Mouse (Mus musculus): ENCODE measurements around the gene Col1a2. TPM values are rescaled to one million over a fixed set of nuclear protein-coding genes. Genes with fewer than 3 reads are reported as not detected.

The Col1a2 gene
- total RNA-seq (2015; ENCODE audit: low replicate concordance) (0.19 and 0.84 TPM in 2 replicates), total RNA-seq (2017; ENCODE audit: low replicate concordance) (0.51 and 0.70 TPM in 2 replicates)

DNA sequence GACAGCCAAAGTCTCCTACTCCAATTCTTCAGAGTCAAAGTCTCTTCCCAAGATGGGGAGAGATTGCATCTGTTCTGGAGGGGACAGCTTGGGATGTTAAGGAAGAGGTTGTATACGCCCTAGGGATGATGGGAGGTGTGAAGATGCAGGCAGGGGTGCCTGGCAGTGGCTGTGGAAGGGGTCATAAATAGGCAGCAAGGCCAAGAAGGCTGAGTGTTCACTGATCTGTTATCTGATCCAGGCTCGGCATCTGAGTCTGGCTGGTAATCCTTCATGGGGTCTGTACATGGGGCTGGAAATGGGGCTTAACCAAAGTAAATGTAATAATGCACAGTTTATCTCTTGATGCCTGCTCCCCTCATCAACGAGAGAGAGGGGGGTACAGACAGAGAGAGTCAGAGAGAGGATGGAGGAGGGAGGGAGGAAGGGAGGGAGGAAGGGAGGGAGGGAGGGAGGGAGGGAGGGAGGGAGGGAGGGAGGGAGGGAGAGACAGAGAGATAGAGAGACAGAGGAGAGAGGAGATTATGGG lies at the start of gene Col1a2:
Col1a2 (plus strand) TSS at position 212 of the 529 bp plus-strand sequence.
- no peak for ATAC-seq (replicated peaks; ENCODE audit: low FRiP score, poor library complexity, severe bottlenecking)

DNA sequence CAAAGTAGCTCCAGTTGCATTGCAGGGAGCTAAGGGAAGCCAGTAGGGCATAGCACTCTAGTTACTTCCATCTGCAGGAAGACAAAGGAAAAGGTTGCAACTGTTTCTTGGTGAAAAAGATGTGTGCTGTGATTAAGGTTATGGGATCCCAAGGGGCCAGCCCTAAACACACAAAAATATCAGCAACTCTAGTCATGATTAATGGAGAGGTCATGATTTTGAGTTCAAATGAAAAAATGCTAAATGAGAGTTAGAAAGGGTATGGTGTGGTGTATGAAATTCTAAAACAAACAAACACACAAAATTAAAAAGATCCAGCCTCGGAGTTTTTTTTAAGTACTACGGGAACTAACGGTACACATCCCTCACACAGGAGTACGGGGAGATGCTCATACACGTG lies 49.1 kb upstream of the Col1a2 start:
- ATAC-seq (replicated peaks; ENCODE audit: low FRiP score, poor library complexity, severe bottlenecking): no peak

DNA sequence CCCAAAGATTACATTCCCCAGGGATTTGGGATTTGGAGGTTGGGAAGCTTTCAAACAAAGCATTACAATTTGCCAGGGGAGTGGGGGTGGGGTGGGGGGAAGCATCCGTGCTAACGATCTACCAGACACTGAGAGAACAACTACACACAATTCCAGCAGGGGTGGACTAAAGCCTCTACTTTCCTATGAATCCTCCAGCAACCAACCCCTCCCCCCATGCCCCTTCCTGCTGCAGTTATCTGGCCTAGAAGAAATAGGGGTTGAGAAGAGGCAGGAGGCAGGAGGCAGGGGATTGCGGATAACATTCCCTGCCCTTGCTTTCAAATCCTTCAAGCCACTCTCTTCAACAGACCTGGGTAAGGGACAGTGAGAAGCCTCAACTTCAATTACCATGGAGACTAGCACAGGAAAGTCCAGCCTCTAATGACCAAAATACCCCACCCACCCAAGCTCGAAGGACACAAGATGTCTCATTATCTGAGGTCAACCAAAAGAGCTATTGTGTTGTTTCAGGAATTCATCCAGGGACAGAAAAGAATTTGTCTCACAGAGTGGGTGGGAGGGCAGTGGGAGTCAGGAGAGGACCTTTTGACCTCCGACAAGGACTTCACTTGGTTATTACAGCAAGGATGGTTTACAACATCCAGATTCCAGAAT lies 48.5 kb upstream of the Col1a2 start:
- ATAC-seq (replicated peaks; ENCODE audit: low FRiP score, poor library complexity, severe bottlenecking): no peak

DNA sequence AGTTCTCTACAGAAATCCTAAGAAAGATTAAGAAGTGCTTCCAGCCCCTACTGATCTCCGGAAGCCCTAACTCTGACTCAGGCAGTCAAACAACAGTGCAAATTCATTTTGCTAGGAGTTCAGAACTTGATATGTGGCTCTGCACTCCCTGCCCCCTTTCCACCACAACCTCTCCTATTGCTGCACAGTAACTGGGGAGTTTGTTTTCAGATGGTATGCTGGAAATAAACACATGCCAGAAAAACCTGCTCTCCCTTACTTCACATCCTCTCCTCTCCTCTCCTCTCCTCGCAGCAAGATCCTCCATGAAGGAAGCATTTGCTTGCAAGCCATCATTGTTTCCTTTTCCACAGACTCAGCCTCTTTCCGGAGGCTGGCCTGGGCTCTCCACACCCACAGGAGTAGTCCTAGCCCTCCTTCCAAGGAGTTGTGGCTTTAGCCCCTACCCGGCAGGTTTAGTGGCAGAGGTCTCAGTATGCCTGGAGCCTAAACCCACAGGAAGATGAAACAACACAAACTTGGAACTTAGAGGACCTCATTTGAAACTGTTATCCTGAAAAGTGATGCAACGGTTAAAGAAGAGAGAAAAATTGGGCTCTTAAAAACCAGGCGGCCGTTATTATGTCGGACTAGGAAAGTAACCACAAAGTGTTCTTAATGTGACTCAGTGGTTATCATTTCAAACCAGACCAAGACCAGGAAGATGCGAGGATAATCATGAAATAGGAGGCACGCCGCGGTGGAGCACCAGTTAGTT lies 47.7 kb upstream of the Col1a2 start:
- ATAC-seq (replicated peaks; ENCODE audit: low FRiP score, poor library complexity, severe bottlenecking): no peak

DNA sequence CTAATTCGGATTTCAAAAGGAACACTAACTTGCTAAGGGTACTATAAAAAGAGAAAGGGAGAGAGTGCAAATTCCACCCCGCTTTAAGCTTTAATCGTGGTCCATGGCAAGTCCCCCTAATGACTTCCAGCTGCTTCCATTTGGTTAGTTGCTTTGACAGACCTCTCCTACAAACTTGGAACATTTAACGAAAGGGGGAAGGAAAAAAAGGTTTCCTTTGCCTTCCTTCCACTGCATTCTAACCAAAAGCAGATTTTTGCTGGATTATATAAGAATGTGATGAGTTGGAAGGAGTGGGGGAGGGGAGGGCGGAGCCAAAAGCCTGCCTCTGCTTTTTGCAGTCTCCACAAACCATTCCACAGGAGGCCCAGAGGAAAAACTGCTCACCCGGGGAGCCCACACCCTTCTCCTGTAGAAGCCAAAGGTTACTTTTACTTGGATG lies 47.0 kb upstream of the Col1a2 start:
- ATAC-seq (replicated peaks; ENCODE audit: low FRiP score, poor library complexity, severe bottlenecking): no peak

DNA sequence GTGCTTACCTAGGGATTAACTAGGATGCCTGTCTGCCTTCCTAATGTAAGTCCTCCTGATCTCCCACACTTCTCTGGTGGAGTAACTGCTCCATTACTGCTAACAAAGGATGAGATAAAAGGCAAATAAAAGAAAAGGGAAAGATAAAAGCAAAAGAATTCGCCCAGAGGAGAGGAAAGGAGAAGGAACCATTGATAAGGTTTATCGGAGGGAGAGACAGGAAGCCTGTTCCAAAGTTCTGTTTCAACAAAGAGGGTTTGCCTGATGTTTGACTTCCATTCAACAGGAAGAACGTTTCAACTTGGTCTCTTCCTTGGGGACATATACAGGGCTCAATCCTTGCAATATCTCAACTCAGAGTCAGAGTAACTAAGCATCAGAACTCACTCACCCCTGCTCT lies 39.3 kb upstream of the Col1a2 start:
- no peak for ATAC-seq (replicated peaks; ENCODE audit: low FRiP score, poor library complexity, severe bottlenecking)

DNA sequence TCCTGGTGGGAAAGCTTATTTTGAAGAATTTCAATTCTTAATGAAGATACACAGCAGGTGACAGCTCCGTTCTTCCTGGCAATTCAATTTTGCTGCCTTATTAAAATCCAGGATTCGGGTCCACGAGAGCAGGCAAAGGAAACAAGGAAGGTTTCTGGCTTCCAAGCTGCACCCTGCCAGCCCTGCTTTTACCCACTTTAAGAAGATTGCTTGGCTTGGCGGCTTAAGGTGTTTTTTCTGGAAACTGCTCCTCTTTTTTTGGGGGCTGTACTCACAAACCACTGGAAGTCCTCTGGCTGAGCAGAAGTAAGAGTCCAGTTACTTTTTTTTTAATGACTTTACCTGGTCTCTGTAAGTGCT lies 21.1 kb upstream of the Col1a2 start:
- ATAC-seq (replicated peaks; ENCODE audit: low FRiP score, poor library complexity, severe bottlenecking): no peak

DNA sequence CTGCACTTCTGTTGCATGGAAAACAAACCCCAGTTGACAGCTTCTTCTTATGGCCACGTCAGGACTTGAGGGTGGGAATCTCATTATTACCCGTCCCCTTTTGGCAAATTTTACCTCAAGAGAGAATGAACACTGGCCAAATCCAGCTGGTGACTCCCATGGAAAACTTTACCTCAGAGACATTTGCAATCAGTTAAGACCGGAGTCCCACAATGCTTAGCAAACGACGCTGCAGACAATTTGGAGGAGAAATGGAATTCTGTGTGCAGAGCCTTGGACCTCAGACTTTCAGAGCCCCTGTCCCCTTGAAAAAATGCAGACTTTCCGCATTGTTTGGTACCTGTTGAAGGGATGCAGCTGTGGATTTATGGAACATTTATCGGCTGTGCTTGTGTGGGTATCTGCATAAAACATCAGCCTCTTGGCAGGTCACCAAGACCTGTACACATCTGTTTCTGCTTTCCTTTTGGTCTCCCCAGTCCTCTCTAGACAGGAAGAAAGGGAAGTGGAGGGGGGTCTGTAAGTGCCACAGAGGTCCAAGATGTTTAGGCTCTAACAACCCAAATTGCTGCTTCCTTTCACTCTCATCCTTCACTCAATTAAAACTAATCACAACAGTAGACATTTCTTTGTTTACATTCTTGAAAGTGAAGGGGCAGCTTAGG lies 20.5 kb upstream of the Col1a2 start:
- no peak for ATAC-seq (replicated peaks; ENCODE audit: low FRiP score, poor library complexity, severe bottlenecking)

DNA sequence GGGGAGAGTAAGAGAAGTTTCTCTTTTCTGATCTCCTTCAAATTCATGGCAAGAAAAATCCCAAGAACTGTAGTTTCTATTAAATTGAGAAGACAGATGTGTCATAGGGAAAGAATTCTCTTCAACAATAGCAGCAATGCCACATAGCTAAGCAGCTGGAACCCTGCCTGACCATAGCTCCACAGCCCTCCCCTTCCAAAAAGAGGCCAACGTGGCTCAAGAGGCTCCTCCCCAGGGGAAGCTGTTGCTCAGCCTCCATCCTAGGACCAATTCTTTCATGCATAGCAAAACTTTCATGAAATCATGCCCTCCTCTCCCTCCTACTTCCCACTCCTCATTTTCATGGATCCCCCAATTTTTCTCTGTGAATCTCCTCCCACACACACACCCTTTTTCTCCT lies 16.3 kb upstream of the Col1a2 start:
- ATAC-seq (replicated peaks; ENCODE audit: low FRiP score, poor library complexity, severe bottlenecking): no peak

DNA sequence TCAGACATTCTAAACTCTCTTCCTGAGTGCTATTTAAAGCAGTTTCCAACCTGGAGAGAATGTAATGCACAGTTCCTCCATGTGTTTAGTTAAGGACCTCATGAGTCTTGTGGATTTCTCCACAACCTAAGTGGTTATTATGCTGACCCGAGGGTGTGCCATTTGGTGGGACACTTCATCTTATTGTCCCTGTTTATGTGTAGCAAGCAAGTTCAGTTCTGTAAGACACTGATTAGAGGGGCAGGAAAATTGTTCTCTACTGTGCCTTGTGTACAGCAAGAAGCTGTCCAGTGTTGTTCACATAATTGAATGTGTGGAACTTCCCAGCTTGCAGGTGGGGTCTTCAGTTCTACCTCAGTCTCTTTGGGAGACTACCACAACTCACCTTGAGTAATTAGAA lies 15.6 kb upstream of the Col1a2 start:
- no peak for ATAC-seq (replicated peaks; ENCODE audit: low FRiP score, poor library complexity, severe bottlenecking)

DNA sequence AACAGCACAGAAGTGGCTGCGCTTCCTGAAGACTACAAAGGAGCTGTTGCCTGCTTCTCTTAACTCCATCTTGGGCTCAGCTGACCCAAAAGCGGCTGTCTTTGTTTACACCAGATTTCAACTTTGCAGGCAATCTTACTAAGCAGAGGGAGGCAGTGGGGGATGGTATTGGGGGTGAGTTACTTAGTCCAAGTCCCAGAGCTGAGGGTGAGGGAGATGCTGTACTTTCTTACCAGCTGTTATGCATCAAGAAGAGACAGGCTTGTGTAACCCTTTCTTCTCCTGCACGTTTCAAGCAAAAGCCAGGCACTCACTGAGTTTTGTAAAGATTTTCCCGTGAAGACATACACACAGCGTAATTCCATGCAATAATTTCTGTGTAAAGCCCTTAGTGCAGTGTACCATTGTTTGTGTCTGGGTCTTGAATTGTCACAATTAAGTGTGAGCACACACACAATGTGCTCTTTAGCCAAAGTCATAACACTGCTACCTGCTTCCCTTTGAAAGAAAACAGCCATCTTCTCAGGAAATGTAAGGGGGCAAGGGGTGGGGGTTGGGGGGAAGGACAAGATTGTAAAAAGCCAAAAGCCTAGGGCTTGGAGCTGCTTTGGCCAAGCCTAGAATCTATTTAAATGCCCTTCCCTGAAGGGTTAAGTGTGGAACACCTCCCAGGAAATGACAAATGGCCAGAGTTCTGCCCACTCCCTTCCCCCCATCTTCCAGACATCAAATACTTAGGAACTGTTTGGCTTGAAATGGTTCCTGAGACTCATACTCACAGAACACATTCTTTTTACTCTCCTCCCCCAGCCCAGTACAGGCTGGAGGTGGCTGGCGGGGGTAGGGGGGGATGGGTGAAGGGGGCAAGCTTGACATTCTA lies 15.0 kb upstream of the Col1a2 start:
- no peak for ATAC-seq (replicated peaks; ENCODE audit: low FRiP score, poor library complexity, severe bottlenecking)

DNA sequence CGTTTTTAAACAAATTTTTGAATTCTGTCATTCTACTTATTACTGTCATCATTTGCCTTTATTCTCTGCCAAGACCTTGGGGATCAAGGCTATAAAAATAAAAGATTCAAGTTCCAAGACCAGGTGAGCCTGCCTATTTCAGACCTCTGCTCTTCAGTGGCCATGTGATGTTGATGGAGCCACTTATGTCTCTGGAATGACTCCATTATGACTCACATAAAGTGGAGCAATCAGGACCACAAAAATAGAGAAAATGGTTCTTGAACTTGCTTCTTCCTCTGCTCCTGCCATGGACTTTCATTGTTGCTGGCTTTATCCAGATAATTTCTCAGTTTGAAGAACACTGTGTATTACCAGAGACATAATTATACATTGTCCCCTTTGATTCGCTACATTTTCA lies 10.9 kb upstream of the Col1a2 start:
- ATAC-seq (replicated peaks; ENCODE audit: low FRiP score, poor library complexity, severe bottlenecking): no peak

DNA sequence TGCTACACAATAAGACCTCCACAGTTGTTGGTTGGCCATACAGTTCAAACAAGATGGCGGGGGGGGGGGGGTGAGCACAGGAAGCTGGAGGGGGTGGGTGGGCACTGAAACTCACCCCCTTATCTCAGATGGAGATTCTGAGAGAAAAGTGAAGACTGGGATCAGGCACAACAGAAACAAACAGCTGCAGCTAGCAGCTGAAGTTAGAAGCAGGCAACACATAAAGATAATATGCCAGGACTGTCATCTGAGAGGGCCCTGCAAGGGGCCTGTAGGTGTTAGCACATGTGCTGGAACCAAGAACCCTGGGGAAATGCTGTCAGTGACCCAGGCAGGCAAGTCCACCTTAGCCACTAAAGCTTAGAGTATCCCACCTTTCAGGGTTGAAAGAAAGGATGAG lies 8.2 kb upstream of the Col1a2 start:
- ATAC-seq (replicated peaks; ENCODE audit: low FRiP score, poor library complexity, severe bottlenecking): no peak

DNA sequence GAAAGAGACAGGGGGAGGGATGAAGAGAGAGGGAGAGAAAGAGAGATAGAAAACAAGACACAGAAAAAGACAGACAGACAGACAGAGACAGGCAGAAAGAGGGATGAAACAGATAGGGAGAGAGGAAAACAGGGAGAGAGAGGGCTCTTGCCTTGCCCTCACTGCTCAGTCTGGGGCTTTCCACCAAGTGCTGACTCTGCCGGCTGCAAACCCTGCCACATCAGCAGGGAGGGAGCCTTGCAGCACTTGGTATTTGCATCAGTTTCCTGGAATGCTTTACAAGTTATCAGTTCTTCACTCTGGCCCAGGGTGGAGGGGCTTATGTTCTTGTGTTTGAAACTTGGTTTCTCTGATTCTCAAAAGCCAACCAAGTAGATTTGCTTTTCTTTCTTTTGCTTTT lies 1.5 kb upstream of the Col1a2 start:
- no peak for ATAC-seq (replicated peaks; ENCODE audit: low FRiP score, poor library complexity, severe bottlenecking)

DNA sequence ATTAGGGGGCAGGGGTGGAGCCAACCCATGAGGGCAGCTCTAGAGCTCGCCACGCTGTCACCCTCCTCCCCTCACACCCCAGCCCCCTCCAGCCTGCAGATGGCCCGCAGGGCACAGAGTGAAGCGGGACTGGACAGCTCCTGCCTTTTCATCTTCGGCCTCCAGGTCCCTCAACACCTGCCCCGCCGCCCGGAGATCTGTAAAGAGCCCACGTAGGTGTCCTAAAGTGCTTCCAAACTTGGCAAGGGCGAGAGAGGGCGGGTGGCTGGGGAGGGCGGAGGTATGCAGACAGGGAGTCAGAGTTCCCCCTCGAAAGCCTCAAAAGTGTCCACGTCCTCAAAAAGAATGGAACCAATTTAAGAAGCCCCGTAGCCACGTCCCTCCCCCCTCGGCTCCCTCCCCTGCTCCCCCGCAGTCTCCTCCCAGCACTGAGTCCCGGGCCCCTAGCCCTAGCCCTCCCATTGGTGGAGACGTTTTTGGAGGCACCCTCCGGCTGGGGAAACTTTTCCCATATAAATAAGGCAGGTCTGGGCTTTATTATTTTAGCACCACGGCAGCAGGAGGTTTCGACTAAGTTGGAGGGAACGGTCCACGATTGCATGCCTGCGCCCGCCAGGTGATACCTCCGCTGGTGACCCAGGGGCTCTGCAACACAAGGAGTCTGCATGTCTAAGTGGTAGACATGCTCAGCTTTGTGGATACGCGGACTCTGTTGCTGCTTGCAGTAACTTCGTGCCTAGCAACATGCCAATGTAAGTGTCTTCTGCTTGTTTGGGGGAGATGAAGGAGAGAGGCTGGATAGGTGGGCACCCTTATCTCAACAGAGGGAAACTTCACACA lies 764 bp downstream of the Col1a2 start:
- no peak for ATAC-seq (replicated peaks; ENCODE audit: low FRiP score, poor library complexity, severe bottlenecking)

DNA sequence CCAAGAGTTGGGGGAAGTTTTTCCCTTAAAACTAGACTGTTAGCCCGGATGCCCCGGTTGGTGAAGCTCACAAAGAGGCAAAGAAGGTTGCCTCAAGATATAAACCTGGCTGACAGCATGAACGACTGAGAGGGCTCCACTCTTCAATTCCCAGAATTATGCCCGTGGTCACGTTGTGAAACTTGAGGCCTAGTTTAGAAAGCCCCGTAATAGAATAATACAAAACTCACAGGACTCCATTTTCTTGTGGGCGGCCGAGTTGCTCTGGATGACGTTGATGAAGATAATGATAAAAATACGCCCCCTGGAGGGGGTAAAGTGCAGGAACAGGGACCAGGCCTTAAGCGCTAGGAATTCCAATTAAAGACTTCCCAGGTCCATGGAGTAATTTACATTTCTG lies 1.5 kb downstream of the Col1a2 start:
- ATAC-seq (replicated peaks; ENCODE audit: low FRiP score, poor library complexity, severe bottlenecking): no peak

DNA sequence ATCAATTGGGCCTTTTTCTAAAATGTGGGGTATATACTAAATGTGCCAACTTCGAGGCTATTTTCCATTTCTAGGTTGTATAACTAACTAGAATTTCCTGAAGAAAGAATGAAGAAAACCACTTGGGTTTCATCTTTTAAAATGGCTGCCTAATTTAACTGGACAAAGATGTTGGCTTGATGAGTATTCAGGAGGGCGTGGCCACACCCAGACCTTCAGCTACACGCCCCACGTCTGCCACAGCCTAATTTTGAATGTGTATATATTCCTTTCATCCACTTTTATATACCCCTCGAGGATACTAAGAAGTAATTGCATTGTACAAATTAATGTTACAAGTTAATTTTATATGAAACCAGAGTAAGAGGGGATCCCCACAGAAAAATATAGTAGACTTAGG lies 2.2 kb downstream of the Col1a2 start:
- ATAC-seq (replicated peaks; ENCODE audit: low FRiP score, poor library complexity, severe bottlenecking): no peak

DNA sequence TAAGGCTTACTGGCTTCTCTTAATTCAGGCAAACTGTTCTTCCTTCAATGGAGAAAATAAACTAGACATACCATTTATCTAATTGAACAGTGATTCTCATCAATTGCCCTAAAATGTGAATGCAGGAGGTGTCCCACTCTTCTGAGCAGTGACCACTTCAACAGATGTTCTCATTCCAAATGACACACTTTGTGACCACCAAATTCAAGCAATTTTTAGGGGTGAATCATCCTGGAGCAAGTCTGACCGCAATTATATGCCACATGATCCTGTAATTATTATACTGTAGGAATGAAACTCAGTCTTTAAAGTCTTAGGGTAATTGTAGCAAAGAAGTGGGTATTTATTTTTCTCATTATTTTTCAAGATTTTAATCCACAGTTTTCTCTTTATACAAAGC lies 2.7 kb downstream of the Col1a2 start:
- no peak for ATAC-seq (replicated peaks; ENCODE audit: low FRiP score, poor library complexity, severe bottlenecking)

DNA sequence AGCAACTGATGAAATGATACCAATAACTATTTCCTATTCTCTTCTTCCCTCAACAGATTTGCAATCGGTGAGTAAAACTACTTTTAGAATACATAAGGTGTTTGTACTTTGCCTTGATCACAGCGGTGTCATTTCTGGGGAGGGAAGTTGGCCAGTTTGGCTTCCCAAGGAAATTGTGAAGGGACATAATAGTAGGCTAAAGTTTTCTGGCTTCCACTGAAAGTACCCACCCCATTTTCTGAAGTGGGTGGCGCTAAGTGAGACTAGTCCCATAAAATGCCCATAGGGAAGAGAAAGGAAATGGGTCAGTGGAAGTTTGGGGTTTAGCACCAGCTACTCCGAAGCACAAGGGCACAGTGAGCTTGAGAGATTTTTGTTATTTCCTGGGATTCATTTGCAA lies 3.7 kb downstream of the Col1a2 start:
- ATAC-seq (replicated peaks; ENCODE audit: low FRiP score, poor library complexity, severe bottlenecking): no peak

Measured in erythroblast, adult 5-6 weeks (primary cell).